Mouse (Mus musculus) hindbrain, embryonic 10.5 days (tissue): Measurements from ENCODE around the gene Mlx. TPM values are rescaled to one million over a fixed set of nuclear protein-coding genes. Genes with fewer than 3 reads are reported as not detected.

ENCODE experiments used
- DNase-seq: peaks from one replicate; pipeline ENCODE4 v3.0.0-alpha.2; 2017; ENCODE audit warnings: low spot score
- H3K27ac ChIP-seq: fragments of 300-500 bp; sonication (generic); 2 replicates; pipeline ENCODE4 v1.5.1; 2016; ENCODE audit warnings: mild to moderate bottlenecking, moderate library complexity
- H3K27me3 ChIP-seq: fragments of 300-500 bp; sonication (generic); 2 replicates; pipeline ENCODE4 v1.6.1; 2016; ENCODE audit warnings: mild to moderate bottlenecking; ENCODE audit not compliant: poor library complexity, insufficient read depth, severe bottlenecking
- H3K36me3 ChIP-seq: fragments of 300-500 bp; sonication (generic); 2 replicates; pipeline ENCODE4 v1.6.1; 2016; ENCODE audit warnings: mild to moderate bottlenecking, moderate library complexity
- H3K4me1 ChIP-seq: fragments of 300-500 bp; sonication (generic); replicated peaks from 2 replicates; pipeline ENCODE4 v1.6.1; 2016; ENCODE audit warnings: mild to moderate bottlenecking
- H3K4me3 ChIP-seq: fragments of 300-500 bp; sonication (generic); 2 replicates; pipeline ENCODE4 v1.5.1; 2016; ENCODE audit warnings: mild to moderate bottlenecking, moderate library complexity
- H3K9me3 ChIP-seq: fragments of 300-500 bp; sonication (generic); 2 replicates; pipeline ENCODE4 v1.6.1; 2016; ENCODE audit warnings: mild to moderate bottlenecking, moderate library complexity
- WGBS: fragments of 180-500 bp; shearing (Covaris S2); methylation state at CpG from one replicate; pipeline ENCODE4 v1.1.7; 2016; 5-methylcytosine and 5-hydroxymethylcytosine counted together
- polyA plus RNA-seq: library from polyadenylated mRNA; unstranded; fragments of >200 nt; fragmentation: Nextera tagmentation; extraction: Ambion mirVana; gene quantifications from 2 replicates; pipeline ENCODE4 v1.2.1, GENCODE M21; 2016

The Mlx gene
- polyA plus RNA-seq, 1 experiment from 2014 or later = 49.7 TPM

DNA sequence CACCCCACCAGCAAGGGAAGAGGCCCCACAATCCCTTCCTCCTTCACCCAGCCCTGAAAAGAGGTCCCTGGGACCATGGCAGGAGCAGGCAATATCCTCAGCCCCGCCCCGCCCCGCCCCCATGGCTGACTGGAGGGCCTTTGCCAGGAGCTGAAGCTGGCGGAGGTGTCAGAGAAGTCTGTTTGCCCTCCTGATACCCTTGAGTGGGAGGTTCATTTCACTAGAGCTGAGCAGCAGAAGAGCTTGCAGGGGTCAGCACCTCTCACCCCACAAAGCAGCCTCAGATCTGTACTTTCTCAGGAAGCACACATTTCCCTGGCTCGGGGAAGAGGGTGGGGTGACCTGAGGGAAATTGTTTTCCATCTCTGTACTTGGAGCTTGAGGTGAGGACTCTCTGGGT, 28.4 kb upstream of the Mlx start:
- no peak for DNase-seq
- no peak overlapping the region for H3K27ac ChIP-seq
- H3K4me3 ChIP-seq = no peak overlapping the region
- H3K27me3 ChIP-seq = no peaks in the 10 kb centered on the region
- H3K36me3 ChIP-seq = peaks cover 97% of the 10 kb centered on the region
- H3K9me3 ChIP-seq = no peaks in the 10 kb centered on the region
- peaks cover 28% of the 10 kb centered on the region for H3K4me1 ChIP-seq
- WGBS = 74% methylated on average over 5 of the region's 5 CpGs

DNA sequence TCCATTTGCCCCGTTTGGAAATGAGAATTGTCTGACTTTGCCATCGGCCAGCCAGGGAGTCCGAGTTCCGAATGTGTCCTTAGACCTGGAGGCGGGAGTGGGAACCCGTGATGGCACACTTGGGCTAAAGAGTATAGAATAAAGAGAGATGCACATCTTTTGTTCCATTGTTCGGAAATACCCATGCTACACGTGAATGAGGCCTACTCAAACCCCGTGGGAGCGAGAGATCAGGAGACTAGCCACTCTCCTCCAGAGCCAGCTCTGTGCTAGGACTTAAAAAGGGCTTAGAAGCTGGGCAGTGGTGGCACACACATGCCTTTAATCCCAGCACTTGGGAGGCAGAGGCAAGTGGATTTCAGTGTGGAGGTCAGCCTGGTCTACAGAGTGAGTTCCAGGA, 27.6 kb upstream of the Mlx start:
- Histone ChIP-seq H3K27ac (0 out of 2 replicates have a peak overlapping the region, but pooled peaks have one; percentile 59), H3K27me3 (no peaks in the 10 kb centered on the region), H3K9me3 (no peaks in the 10 kb centered on the region), H3K36me3 (peaks cover 94% of the 10 kb centered on the region), H3K4me3 (no peak overlapping the region), H3K4me1 (peaks cover 33% of the 10 kb centered on the region)
- 80% methylated on average over 10 of the region's 10 CpGs for WGBS
- no peak for DNase-seq

DNA sequence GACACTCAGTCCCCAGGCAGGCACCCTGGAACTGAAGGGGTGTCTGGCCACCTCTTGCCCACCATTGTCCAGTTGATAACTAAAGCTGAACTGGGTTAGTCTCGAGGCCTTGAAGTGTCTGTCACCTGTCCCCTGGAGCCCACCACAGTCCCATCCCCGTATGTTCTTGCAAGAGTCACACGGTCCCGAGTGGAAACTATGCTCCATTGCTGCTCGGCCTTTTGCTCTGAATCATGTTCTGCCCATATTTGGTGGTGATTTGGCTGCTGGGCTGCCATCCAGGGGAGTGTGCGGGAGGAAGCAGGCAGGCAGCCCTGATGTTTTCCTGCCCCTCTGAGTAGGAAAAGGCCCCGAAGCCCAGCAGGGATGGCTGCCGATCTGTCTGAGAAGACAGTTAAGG, 27.0 kb upstream of the Mlx start:
- Histone ChIP-seq H3K4me3 (no peak overlapping the region), H3K9me3 (no peaks in the 10 kb centered on the region), H3K4me1 (peaks cover 33% of the 10 kb centered on the region), H3K27me3 (no peaks in the 10 kb centered on the region), H3K27ac (peak overlapping the region; percentile 59; the same call in 1 of the 2 replicates), H3K36me3 (peaks cover 87% of the 10 kb centered on the region)
- WGBS = 73% methylated on average over 8 of the region's 8 CpGs
- DNase-seq = no peak

DNA sequence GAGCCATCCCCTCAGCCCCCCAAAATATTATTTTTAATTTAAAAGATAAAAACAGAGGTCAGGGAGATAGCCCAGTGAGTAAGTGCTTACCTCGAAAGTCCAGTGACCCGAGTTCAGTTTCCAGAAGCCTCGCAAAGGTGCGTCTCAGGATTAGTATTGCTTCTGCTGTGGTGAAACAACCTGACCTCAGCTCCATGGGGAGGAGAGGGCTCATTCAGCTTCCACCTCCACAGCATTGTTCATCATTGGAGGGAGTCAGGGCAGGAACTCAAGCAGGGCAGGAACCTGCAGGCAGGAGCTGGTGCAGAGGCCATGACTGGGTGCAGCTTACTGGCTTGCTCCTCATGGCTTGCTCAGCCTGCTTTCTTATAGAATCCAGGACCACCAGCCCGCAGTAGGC, 26.0 kb upstream of the Mlx start:
- 91% methylated on average over 5 of the region's 5 CpGs for WGBS
- no peak for DNase-seq
- H3K27ac ChIP-seq = no peak overlapping the region
- no peaks in the 10 kb centered on the region for H3K27me3 ChIP-seq
- H3K9me3 ChIP-seq = no peaks in the 10 kb centered on the region
- no peak overlapping the region for H3K4me3 ChIP-seq
- H3K36me3 ChIP-seq = peaks cover 78% of the 10 kb centered on the region
- H3K4me1 ChIP-seq = peaks cover 33% of the 10 kb centered on the region

DNA sequence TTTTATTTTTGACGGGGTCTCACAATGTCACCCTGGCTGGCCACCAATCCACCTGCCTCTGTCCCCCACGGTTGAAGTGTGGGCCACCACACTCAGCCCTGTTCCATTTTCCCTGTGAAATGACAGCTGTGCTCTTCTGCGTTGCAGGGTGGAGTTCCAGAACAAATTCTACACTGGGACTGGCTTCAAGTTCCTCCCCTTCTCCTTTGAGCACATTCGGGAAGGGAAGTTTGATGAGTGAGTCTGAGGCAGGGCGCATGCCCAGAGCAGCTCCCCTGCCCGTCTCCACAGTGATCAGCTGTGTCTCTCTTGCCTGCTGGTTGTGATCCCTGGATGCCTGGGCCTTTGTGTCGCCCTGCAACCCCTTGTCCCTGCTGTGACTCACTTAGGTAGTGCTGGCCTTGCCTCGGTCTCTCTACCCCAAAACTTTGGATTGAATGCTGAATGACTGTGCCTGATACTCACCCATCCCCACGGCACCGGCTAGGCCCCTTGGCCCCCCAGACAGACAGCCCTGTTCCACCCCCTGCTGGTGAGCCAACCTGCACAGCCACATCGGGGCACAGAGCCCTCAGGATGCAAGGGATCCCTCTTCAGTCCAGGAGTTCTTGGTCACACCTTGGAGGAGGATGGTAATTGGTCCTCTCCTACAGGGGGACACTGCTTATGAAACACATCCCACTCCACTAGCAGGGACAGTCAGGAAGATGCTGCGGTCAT, 24.8 kb upstream of the Mlx start:
- no peak for DNase-seq
- H3K4me3 ChIP-seq = no peak overlapping the region
- peak overlapping the region; percentile 59; the same call in 1 of the 2 replicates for H3K27ac ChIP-seq
- H3K9me3 ChIP-seq = no peaks in the 10 kb centered on the region
- H3K27me3 ChIP-seq = no peaks in the 10 kb centered on the region
- H3K4me1 ChIP-seq = peaks cover 44% of the 10 kb centered on the region
- 76% methylated on average over 12 of the region's 12 CpGs for WGBS
- H3K36me3 ChIP-seq = peaks cover 65% of the 10 kb centered on the region

DNA sequence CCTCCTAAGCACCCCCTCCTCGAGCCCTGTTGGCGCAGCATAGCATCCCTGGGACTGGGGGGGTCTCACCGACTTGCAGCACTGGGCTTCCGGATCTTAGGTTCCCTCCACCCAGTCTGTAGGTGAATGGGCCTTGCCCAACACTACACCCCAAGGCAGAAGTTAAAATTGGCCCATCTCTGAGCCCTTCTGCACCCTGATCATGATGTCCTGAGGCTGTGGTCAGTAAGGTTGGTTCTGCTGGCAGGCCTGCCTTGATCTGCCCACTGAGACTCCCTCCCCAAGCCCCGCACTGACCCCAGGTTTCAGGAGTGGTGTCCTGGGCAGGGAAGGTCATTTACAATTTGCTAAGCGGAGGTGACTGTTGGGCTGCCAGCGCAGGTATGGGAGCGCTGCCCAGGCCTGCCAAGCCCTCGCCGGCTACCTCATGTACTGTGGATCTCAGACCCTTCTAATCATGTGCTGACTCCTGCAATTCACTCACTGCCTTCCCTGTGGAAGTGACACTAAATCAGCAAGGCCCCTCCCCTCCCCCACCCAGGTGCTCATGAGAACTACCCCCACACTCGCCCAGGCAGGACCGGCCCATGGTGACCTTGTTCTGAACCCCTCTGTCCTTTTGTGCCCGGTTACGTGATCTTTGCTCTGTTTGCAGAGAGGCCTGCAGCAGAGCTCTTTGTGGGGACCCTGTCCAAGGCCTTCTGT, 24.0 kb upstream of the Mlx start:
- no peak for DNase-seq
- Histone ChIP-seq H3K4me1 (peaks cover 44% of the 10 kb centered on the region), H3K4me3 (no peak overlapping the region), H3K9me3 (no peaks in the 10 kb centered on the region), H3K36me3 (peaks cover 57% of the 10 kb centered on the region), H3K27me3 (peaks cover 1% of the 10 kb centered on the region; the same call in 1 of the 2 replicates), H3K27ac (peak overlapping the region; percentile 68)
- 79% methylated on average over 14 of the region's 14 CpGs for WGBS

DNA sequence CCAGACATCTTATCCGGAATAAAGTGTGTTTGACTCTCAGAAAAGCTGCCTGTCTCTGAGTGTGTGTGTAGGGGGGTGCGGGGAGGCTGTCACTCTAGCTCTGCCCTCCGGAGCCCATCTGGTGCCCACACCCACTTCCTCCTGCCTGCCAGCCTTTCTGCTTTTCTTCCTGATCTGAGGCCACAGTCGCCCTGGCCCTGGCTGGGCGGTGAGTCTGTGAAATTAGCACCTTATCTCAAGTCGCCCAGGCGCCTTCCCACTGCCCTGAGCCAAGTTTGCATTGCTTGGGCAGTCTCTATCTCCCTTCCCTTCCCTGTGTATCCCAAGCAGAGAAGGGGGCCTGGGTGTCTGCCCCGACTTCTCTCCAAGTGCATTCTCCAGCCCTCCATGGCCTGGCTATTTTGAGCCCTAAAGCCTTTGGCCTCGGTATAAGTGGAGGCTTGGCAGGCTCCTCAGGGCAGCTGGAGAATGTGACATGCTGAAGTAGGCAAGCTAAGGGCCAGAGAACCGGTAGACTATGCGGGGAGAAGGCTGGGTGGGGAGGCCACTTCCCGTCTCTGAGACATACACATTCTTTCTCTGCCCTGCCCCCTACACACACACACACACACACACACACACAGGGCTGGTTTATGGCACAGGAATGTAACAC, 23.3 kb upstream of the Mlx start:
- peak; percentile 27 for DNase-seq
- WGBS = 71% methylated on average over 12 of the region's 12 CpGs
- no peaks in the 10 kb centered on the region for H3K9me3 ChIP-seq
- H3K4me3 ChIP-seq = no peak overlapping the region
- H3K4me1 ChIP-seq = peaks cover 39% of the 10 kb centered on the region
- H3K27me3 ChIP-seq = peaks cover 8% of the 10 kb centered on the region; the same call in 1 of the 2 replicates
- peak overlapping the region; percentile 68 for H3K27ac ChIP-seq
- peaks cover 52% of the 10 kb centered on the region for H3K36me3 ChIP-seq

DNA sequence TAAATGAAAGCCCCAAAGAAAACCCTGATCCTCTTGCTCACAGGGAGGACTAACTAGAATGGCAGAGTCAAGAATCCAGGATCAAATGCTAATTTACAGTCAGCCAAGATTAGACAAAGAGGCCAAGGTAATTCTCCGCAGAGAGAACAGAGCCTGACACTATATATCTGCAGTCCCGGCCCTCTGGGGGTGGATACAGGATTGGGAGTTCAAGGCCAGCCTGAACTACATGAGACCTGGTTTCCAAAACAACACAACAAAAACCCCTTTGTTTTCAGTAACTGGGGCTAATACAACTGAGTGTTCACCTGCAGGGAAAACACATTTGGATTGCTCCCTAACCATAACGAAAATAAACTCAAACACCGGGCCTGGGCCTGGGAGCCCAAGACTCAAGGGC, 22.6 kb upstream of the Mlx start:
- 87% methylated on average over 4 of the region's 4 CpGs for WGBS
- Histone ChIP-seq H3K4me1 (peaks cover 43% of the 10 kb centered on the region), H3K9me3 (no peaks in the 10 kb centered on the region), H3K36me3 (peaks cover 45% of the 10 kb centered on the region), H3K4me3 (no peak overlapping the region), H3K27me3 (peaks cover 9% of the 10 kb centered on the region; the same call in 1 of the 2 replicates), H3K27ac (peak overlapping the region; percentile 68; the same call in 1 of the 2 replicates)
- DNase-seq = no peak

DNA sequence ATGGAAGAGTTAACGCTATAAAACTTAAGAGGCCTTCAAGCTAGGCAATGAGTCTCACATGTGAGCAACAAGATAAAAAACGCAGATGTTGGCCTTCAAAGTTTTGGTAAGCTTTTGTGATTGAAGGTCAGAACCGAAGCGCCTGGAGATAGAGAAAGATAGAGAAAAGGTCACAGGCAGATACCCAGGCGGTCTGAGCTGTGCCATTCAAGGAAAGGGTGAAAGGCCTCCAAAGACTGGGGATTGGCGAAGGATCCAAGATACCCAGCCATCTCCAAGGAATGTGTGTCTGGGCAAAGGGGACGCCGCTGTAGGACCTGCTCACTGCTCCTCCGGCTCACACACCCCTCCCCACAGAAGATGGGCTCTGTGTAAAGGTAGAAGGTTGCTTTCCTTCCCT, 22.1 kb upstream of the Mlx start:
- Histone ChIP-seq H3K36me3 (peaks cover 40% of the 10 kb centered on the region), H3K27me3 (peaks cover 9% of the 10 kb centered on the region; the same call in 1 of the 2 replicates), H3K4me1 (peaks cover 41% of the 10 kb centered on the region), H3K27ac (no peak overlapping the region), H3K9me3 (no peaks in the 10 kb centered on the region), H3K4me3 (no peak overlapping the region)
- 92% methylated on average over 9 of the region's 9 CpGs for WGBS
- no peak for DNase-seq

DNA sequence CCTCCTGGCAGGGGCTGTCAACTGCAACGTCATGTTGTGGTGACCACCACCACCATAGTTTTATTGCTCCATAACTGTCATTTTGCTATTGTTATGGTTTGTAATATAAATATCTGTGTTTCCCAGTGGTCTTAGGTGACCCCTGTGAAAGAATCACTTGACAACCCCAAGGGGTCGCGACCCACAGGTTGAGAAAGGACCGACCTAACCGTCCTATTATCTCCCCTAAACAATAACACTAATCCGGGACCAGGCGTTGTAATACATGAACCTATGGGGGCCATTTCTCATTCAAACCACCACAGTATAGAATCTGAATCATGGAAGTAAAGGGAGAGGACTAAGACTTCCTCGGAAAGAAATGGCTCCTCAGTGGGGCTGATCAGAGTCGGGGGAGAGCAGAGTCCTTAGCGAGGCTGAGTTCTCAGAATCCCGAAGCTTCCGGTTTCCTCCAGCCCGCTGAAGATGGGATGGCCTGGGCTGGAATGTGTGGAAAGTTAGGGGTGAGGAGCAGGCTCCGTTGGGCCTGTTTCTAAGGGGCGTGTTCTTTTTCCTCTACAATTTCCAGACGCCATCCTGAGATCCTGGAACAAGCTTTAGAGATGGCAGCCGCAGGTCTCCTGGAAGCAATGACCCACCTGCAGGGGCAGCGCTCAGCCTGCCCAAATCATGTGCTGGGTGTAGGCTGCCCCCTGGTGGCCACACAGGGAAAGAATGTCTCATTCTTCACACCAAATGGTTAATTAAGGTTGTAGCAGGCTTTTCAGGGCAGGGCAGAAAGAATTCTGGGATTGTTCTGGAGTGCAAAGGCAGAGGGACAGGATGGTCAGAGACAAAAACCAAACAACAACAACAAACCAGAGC, 20.3 kb upstream of the Mlx start:
- Histone ChIP-seq H3K4me3 (peak overlapping the region; percentile 50), H3K9me3 (no peaks in the 10 kb centered on the region), H3K27me3 (peaks cover 22% of the 10 kb centered on the region), H3K27ac (peak overlapping the region; percentile 69; the same call in 1 of the 2 replicates), H3K4me1 (peaks cover 49% of the 10 kb centered on the region), H3K36me3 (peaks cover 23% of the 10 kb centered on the region)
- DNase-seq = peak; percentile 88
- WGBS = 27% methylated on average over 18 of the region's 18 CpGs

DNA sequence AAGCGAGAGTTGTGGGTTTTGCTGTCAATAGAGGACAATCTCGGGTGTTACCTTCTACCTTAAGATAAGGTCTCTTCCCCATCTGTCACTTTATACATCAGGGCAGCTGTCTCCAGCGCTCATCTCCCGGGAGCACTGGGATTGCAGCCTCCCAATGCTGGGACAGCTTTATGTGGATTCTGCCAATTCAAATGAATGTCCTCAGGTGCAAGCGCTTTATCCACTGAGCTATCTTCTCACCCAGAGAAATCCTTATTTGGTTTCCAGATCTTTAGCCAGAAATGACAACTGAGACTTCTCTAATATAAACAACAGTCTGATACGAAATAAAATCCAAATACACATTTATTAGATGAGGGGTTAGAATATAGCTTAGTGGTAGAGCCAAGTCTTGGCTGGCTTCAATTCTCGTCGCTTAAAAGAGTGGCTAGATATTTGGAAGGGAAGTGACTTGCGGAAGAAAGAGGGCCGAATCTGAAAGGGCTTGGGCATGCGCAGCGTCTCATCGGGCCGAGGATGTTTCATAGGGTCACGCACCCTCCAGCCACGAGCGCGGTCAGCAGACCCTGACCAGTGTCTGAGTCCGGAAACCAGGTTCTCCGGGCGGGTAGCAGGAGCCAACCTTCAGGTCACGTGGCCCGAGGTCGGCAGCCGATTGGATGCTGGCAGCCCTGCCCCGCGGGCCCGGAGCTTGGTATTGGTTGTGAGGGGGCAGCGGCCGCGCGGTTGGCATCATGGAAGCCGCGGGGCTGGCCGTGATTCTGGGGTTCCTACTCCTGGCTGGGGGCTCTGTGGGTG, 17.5 kb upstream of the Mlx start, which contains the start of gene Naglu:
TSS of gene Naglu (plus strand) at position 622 of the 798 bp plus-strand sequence.
- Histone ChIP-seq H3K4me3 (peak within 1 kb of the TSS; percentile 91), H3K9me3 (no peaks in the 10 kb centered on the region), H3K27ac (peak within 1 kb of the TSS; percentile 90), H3K36me3 (0 out of 2 replicates have a peak, but pooled peaks cover 3% of the 10 kb centered on the region), H3K4me1 (peaks cover 29% of the 10 kb centered on the region), H3K27me3 (peaks cover 29% of the 10 kb centered on the region)
- 5% methylated on average over 35 of the region's 35 CpGs for WGBS
- peak; percentile 96 for DNase-seq
